Mouse (Mus musculus) left cerebral cortex, adult 2 months (tissue): ENCODE results near the gene Olfr734. TPM values are rescaled to one million over a fixed set of nuclear protein-coding genes. Genes with fewer than 3 reads are reported as not detected.

Experiments used
- DNase-seq, 2 experiments: peaks; one replicate each; pipeline ENCODE4 v3.0.0; 2021 to 2022; ENCODE audit warnings: low spot score in 2 of 2, mixed read lengths in 1 of 2; ENCODE audit errors: extremely low spot score in 1 of 2
- H3K27ac ChIP-seq: fragments of 200-600 bp; 2 replicates; pipeline ENCODE4 v1.8.1; 2022
- H3K4me3 ChIP-seq: fragments of 200-600 bp; 2 replicates; pipeline ENCODE4 v1.8.1; 2022
- CTCF ChIP-seq: fragments of 200-600 bp; IDR thresholded peaks from 2 replicates; pipeline ENCODE4 v1.8.1; 2022; ENCODE audit warnings: antibody characterized with exemption, mild to moderate bottlenecking, moderate library complexity
- intact Hi-C: fragments of 180-260 bp; cut with DNase I; formaldehyde crosslinking; loops from one replicate; pipeline ENCODE4 v1.15.1; 2025
- long read RNA-seq, 2 experiments: library from polyadenylated mRNA; stranded (forward); transcript quantifications; one replicate each; pipeline ENCODE4 v2.0.0; 2021; ENCODE audit warnings: borderline mapping rate in 2 of 2
- total RNA-seq, 2 experiments: library from RNA; stranded (reverse); gene quantifications; 2 replicates each; pipeline ENCODE4 v1.2.3; 2021

The Olfr734 gene
- total RNA-seq: not detected
- long read RNA-seq, experiment 1: 0 reads
- long read RNA-seq, experiment 2: 0 reads

GRCm38 (mm10) chr14:50326661-50327060 is at the start of gene Olfr734:
Gene Olfr734, minus strand, starts transcription at chr14:50326761.
- DNase-seq: no peak
- Histone ChIP-seq H3K27ac (no peak within 1 kb of the TSS), H3K4me3 (no peak within 1 kb of the TSS)
- no peak for TF ChIP-seq CTCF
- intact Hi-C loops: no loop called here

GRCm38 (mm10) chr14:50363561-50363960 is 37.0 kb upstream of the Olfr734 start:
- intact Hi-C loops: no loop called here
- no peak overlapping the region for H3K4me3 ChIP-seq
- no peak for TF ChIP-seq CTCF
- no peak for DNase-seq
- H3K27ac ChIP-seq: no peak overlapping the region

- no peak overlapping the region for H3K4me3 ChIP-seq
- H3K27ac ChIP-seq: no peak overlapping the region
- intact Hi-C loops: no loop called here
- no peak for DNase-seq
- TF ChIP-seq CTCF: no peak
Measured at GRCm38 (mm10) chr14:50360480-50360879, 33.9 kb upstream of the Olfr734 start.

- DNase-seq: no peak
- no peak within 1 kb of the TSS for H3K4me3 ChIP-seq
- intact Hi-C loops: no loop called here
- no peak within 1 kb of the TSS for H3K27ac ChIP-seq
- TF ChIP-seq CTCF: no peak
Measured at GRCm38 (mm10) chr14:50357593-50357992, 31.0 kb upstream of the Olfr734 start, which contains the start of gene Tlr11. Gene Tlr11, plus strand, starts transcription at chr14:50357914.

- no peak for TF ChIP-seq CTCF
Measured at GRCm38 (mm10) chr14:50356725-50357124, 30.2 kb upstream of the Olfr734 start.

GRCm38 (mm10) chr14:50352438-50352837 is 25.9 kb upstream of the Olfr734 start:
- H3K27ac ChIP-seq: no peak overlapping the region
- peak; percentile 21; the same call in 1 of the 2 replicates for TF ChIP-seq CTCF
- intact Hi-C loops: no loop called here
- no peak for DNase-seq
- no peak overlapping the region for H3K4me3 ChIP-seq

More at GRCm38 (mm10) chr14:50356725-50357124, 30.2 kb upstream of the Olfr734 start:
- H3K4me3 ChIP-seq: no peak overlapping the region
- no peak overlapping the region for H3K27ac ChIP-seq
- DNase-seq: no peak
- intact Hi-C loops: no loop called here

GRCm38 (mm10) chr14:50348796-50349195 is 22.2 kb upstream of the Olfr734 start, which contains the start of gene Olfr735:
Gene Olfr735, minus strand, starts transcription at chr14:50348872.
- no peak for TF ChIP-seq CTCF
- intact Hi-C loops: no loop called here

GRCm38 (mm10) chr14:50301422-50301821 is 25.1 kb downstream of the Olfr734 start, which contains the start of gene Olfr733:
Gene Olfr733, minus strand, starts transcription at chr14:50301522.
- DNase-seq: no peak
- Histone ChIP-seq H3K4me3 (no peak within 1 kb of the TSS), H3K27ac (no peak within 1 kb of the TSS)
- intact Hi-C loops: no loop called here
- no peak for TF ChIP-seq CTCF

More at GRCm38 (mm10) chr14:50348796-50349195, 22.2 kb upstream of the Olfr734 start, which contains the start of gene Olfr735:
- DNase-seq: no peak
- no peak within 1 kb of the TSS for H3K27ac ChIP-seq
- no peak within 1 kb of the TSS for H3K4me3 ChIP-seq

- Histone ChIP-seq H3K4me3 (no peak within 1 kb of the TSS), H3K27ac (no peak within 1 kb of the TSS)
- intact Hi-C loops: no loop called here
- DNase-seq: no peak
- TF ChIP-seq CTCF: no peak
Measured at GRCm38 (mm10) chr14:50284106-50284505, 42.5 kb downstream of the Olfr734 start, which contains the start of gene Olfr732. Gene Olfr732, minus strand, starts transcription at chr14:50284206.

Other genes starting within 250 kb of the Olfr734 start
- gene Olfr726, start 235.8 kb downstream of the Olfr734 start, total RNA-seq: not detected
- gene Olfr727, start 203.6 kb downstream of the Olfr734 start, total RNA-seq: not detected
- not detected for gene Olfr728, start 184.1 kb downstream of the Olfr734 start, total RNA-seq
- gene Olfr729, start 173.9 kb downstream of the Olfr734 start, total RNA-seq: not detected
- not detected for gene Olfr730, start 138.6 kb downstream of the Olfr734 start, total RNA-seq
- not detected for gene Olfr731, start 84.9 kb downstream of the Olfr734 start, total RNA-seq
- gene Olfr732, start 42.6 kb downstream of the Olfr734 start, total RNA-seq: not detected
- not detected for gene Olfr733, start 25.2 kb downstream of the Olfr734 start, total RNA-seq
- not detected for gene Olfr735, start 22.1 kb upstream of the Olfr734 start, total RNA-seq
- gene Tlr11, start 31.2 kb upstream of the Olfr734 start, total RNA-seq: not detected
- not detected for gene Olfr736, start 54.4 kb upstream of the Olfr734 start, total RNA-seq
- not detected for gene Olfr738, start 80.8 kb upstream of the Olfr734 start, total RNA-seq
- not detected for gene Olfr739, start 91.9 kb upstream of the Olfr734 start, total RNA-seq
- not detected for gene Olfr740, start 118.8 kb upstream of the Olfr734 start, total RNA-seq
- gene Olfr741, start 146.0 kb upstream of the Olfr734 start, total RNA-seq: not detected
- not detected for gene Olfr742, start 176.8 kb upstream of the Olfr734 start, total RNA-seq
- gene Olfr743, start 195.1 kb upstream of the Olfr734 start, total RNA-seq: not detected